Mouse (Mus musculus): ENCODE measurements around the gene Sult1e1. TPM values are rescaled to one million over a fixed set of nuclear protein-coding genes. Genes with fewer than 3 reads are reported as not detected.

Gene Sult1e1
- polyA plus RNA-seq (2015; fragmentation: Nextera tagmentation; extraction: Ambion mirVana): not detected in 2 replicates

- no peak within 1 kb of the TSS for H3K4me3 ChIP-seq
- WGBS: 67% methylated on average over 5 of the region's 5 CpGs
- no peaks in the 10 kb centered on the region for H3K9me3 ChIP-seq (replicated peaks)
- H3K4me2 ChIP-seq: no peak within 1 kb of the TSS
- H3K9ac ChIP-seq: no peak within 1 kb of the TSS
- no peaks in the 10 kb centered on the region for H3K4me1 ChIP-seq
- H3K27me3 ChIP-seq: no peaks in the 10 kb centered on the region
- H3K36me3 ChIP-seq (ENCODE audit: poor library complexity, severe bottlenecking): no peaks in the 10 kb centered on the region
- no peak for ATAC-seq
- H3K27ac ChIP-seq: no peak within 1 kb of the TSS
Measured at GRCm38 (mm10) chr5:87591494-87591893, at the start of gene Sult1e1. Gene Sult1e1, minus strand, starts transcription at chr5:87591594.

DNA sequence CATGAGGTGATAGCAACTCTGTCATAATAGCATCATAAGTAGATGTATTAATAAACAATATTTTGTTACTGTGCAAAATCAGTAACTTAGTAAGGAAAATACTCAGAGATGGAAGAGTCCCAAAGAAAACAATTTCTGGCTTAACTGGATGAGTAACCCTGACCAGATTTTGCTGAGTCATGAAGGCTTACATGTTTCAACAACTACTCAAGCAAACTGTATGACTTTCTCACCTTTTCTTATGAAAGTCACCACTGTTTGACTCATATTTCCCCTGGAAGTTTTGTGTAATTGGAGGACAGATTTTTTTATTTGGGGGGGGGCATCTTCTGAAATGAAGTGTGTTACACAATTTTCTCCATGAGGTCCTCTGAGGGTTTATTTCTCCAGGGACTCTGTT, 31.3 kb upstream of the Sult1e1 start:
- H3K27ac ChIP-seq: no peak overlapping the region
- no peaks in the 10 kb centered on the region for H3K4me1 ChIP-seq
- no peaks in the 10 kb centered on the region for H3K27me3 ChIP-seq
- no peak overlapping the region for H3K4me3 ChIP-seq
- H3K4me2 ChIP-seq: no peak overlapping the region
- ATAC-seq: no peak
- no peaks in the 10 kb centered on the region for H3K9me3 ChIP-seq (replicated peaks)
- H3K36me3 ChIP-seq (ENCODE audit: poor library complexity, severe bottlenecking): no peaks in the 10 kb centered on the region
- no peak overlapping the region for H3K9ac ChIP-seq

DNA sequence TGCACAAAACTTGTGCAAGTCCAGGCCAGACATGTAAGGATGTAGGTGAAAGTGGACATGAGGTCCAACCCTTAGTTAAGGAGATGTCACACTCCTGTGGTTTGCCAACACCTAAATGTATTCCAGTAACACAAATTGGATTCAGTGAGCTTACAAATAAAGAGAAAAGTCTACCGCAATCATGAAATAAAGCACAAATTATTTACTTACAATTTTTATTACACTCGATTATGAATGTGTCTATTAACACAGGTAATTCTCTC, 23.7 kb upstream of the Sult1e1 start:
- WGBS: 91% methylated on average over 2 of the region's 2 CpGs
- ATAC-seq: no peak
- Histone ChIP-seq H3K4me1 (no peaks in the 10 kb centered on the region), H3K36me3 (ENCODE audit: poor library complexity, severe bottlenecking) (no peaks in the 10 kb centered on the region), H3K4me3 (no peak overlapping the region), H3K27ac (no peak overlapping the region), H3K27me3 (no peaks in the 10 kb centered on the region), H3K9ac (no peak overlapping the region), H3K9me3 (replicated peaks) (no peaks in the 10 kb centered on the region), H3K4me2 (no peak overlapping the region)

- Histone ChIP-seq H3K9me3 (replicated peaks) (no peaks in the 10 kb centered on the region), H3K36me3 (ENCODE audit: poor library complexity, severe bottlenecking) (no peaks in the 10 kb centered on the region), H3K27me3 (no peaks in the 10 kb centered on the region), H3K9ac (no peak overlapping the region), H3K27ac (no peak overlapping the region), H3K4me2 (no peak overlapping the region), H3K4me1 (no peaks in the 10 kb centered on the region), H3K4me3 (no peak overlapping the region)
- no peak for ATAC-seq
Measured at GRCm38 (mm10) chr5:87614364-87615127, 23.2 kb upstream of the Sult1e1 start.

GRCm38 (mm10) chr5:87601018-87601417, 9.6 kb upstream of the Sult1e1 start:
- Histone ChIP-seq H3K27ac (no peak overlapping the region), H3K36me3 (ENCODE audit: poor library complexity, severe bottlenecking) (no peaks in the 10 kb centered on the region), H3K4me1 (no peaks in the 10 kb centered on the region), H3K9me3 (replicated peaks) (no peaks in the 10 kb centered on the region), H3K4me3 (no peak overlapping the region), H3K27me3 (no peaks in the 10 kb centered on the region), H3K9ac (no peak overlapping the region), H3K4me2 (no peak overlapping the region)
- WGBS: 84% methylated on average over 3 of the region's 3 CpGs
- ATAC-seq: no peak

DNA sequence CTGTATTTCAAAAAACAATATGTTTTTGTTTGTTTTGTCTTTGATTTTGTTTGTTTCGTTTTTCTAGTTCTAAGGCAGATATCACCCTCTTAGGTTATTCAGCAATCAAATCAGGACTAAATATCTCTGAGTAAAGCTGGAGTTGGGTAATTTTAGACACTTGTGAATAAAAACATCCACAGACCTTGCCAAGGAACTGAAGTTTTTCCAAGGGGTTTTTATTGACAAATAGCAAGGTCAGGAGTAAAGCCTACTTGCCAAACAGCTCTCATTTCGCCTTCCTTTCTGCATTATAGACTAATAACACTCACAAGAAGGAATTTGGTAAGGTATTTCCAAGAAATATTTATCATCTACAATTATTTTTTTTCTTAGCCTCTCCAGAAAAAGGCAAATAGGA, 6.5 kb upstream of the Sult1e1 start:
- 72% methylated on average over 2 of the region's 2 CpGs for WGBS
- no peaks in the 10 kb centered on the region for H3K27me3 ChIP-seq
- no peaks in the 10 kb centered on the region for H3K36me3 ChIP-seq (ENCODE audit: poor library complexity, severe bottlenecking)
- H3K4me3 ChIP-seq: no peak overlapping the region
- no peak overlapping the region for H3K4me2 ChIP-seq
- H3K9ac ChIP-seq: no peak overlapping the region
- no peaks in the 10 kb centered on the region for H3K9me3 ChIP-seq (replicated peaks)
- no peak for ATAC-seq
- H3K4me1 ChIP-seq: no peaks in the 10 kb centered on the region
- H3K27ac ChIP-seq: no peak overlapping the region

DNA sequence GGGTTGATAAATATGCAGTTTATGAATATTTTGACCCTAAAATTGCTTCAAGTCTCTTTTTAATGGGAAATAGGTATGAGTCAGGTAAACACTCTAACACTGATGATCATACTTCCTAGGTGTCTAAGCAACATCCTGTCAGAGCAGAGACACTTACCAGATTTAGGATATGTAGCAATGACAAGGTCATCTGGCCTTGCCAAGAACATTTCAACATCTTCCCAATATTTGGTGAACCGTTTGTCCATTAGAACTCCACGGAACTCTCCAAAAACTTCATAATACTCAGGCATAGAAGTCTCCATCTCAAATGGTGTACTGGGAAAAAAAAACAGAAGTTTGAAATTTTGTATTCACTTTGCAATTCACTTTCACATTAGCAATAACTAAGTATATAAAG, 1.5 kb downstream of the Sult1e1 start:
- no peaks in the 10 kb centered on the region for H3K27me3 ChIP-seq
- WGBS: 90% methylated on average over 2 of the region's 2 CpGs
- H3K9ac ChIP-seq: no peak overlapping the region
- H3K36me3 ChIP-seq (ENCODE audit: poor library complexity, severe bottlenecking): no peaks in the 10 kb centered on the region
- H3K4me2 ChIP-seq: no peak overlapping the region
- H3K27ac ChIP-seq: no peak overlapping the region
- H3K4me1 ChIP-seq: no peaks in the 10 kb centered on the region
- no peak overlapping the region for H3K4me3 ChIP-seq
- H3K9me3 ChIP-seq (replicated peaks): no peaks in the 10 kb centered on the region
- ATAC-seq: no peak

- H3K27ac ChIP-seq: no peak overlapping the region
- 88% methylated on average over 1 of the region's 1 CpGs for WGBS
Measured at GRCm38 (mm10) chr5:87580389-87580788, 11.0 kb downstream of the Sult1e1 start.

GRCm38 (mm10) chr5:87574174-87574573, 17.2 kb downstream of the Sult1e1 start:
- no peak for ATAC-seq
- 59% methylated on average over 1 of the region's 1 CpGs for WGBS

More at GRCm38 (mm10) chr5:87580389-87580788, 11.0 kb downstream of the Sult1e1 start:
- H3K36me3 ChIP-seq (ENCODE audit: poor library complexity, severe bottlenecking): no peaks in the 10 kb centered on the region
- no peaks in the 10 kb centered on the region for H3K4me1 ChIP-seq
- H3K27me3 ChIP-seq: no peaks in the 10 kb centered on the region
- no peak for ATAC-seq
- H3K4me2 ChIP-seq: no peak overlapping the region
- H3K9ac ChIP-seq: no peak overlapping the region
- H3K9me3 ChIP-seq (replicated peaks): no peaks in the 10 kb centered on the region
- no peak overlapping the region for H3K4me3 ChIP-seq

DNA sequence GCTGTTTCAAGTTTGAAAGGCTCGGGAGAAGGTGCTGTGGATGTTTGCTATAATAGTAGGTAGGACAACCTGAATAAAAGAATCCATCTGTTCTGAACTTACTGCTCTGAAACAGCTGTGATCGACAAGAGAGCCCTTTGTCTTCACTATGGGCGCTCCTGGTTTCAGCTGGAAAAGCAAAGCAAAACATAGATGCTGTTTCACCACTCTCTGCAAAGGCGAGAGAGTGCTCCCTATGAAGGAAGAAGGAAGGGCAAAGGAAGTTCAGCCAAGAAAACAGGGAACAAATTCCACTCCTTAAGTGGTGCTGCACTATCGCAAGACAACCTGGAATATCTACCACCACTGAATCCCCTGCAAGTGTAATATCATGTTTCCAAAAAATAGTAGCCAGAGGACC, 17.9 kb downstream of the Sult1e1 start:
- Histone ChIP-seq H3K9ac (no peak overlapping the region), H3K27me3 (no peaks in the 10 kb centered on the region), H3K4me3 (no peak overlapping the region), H3K4me2 (no peak overlapping the region), H3K36me3 (ENCODE audit: poor library complexity, severe bottlenecking) (no peaks in the 10 kb centered on the region), H3K27ac (no peak overlapping the region), H3K9me3 (replicated peaks) (no peaks in the 10 kb centered on the region), H3K4me1 (no peaks in the 10 kb centered on the region)
- ATAC-seq: no peak
- 56% methylated on average over 5 of the region's 5 CpGs for WGBS

More at GRCm38 (mm10) chr5:87574174-87574573, 17.2 kb downstream of the Sult1e1 start:
- Histone ChIP-seq H3K4me3 (no peak overlapping the region), H3K27me3 (no peaks in the 10 kb centered on the region), H3K27ac (no peak overlapping the region), H3K4me1 (no peaks in the 10 kb centered on the region), H3K9ac (no peak overlapping the region), H3K4me2 (no peak overlapping the region), H3K9me3 (replicated peaks) (no peaks in the 10 kb centered on the region), H3K36me3 (ENCODE audit: poor library complexity, severe bottlenecking) (no peaks in the 10 kb centered on the region)

DNA sequence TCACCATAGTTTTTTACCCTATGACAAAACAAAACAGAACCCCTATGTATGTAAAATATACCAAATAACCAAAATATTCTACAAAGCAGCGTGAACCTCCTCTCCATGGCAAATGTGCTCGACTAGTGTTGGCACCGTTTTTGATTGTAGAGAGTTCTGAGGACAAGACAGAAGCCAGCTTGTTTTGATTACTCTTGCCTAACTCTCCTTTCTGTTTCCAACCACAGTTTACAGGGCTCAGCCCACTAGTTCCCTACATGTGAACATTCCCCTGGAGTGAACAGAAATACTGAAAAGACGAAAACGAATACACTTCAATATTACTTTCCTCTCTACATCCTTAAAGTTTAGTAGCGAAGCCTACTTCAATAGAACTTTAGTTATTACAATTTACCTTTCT, 18.6 kb downstream of the Sult1e1 start:
- H3K4me3 ChIP-seq: no peak overlapping the region
- H3K36me3 ChIP-seq (ENCODE audit: poor library complexity, severe bottlenecking): no peaks in the 10 kb centered on the region
- H3K9me3 ChIP-seq (replicated peaks): no peaks in the 10 kb centered on the region
- 89% methylated on average over 6 of the region's 6 CpGs for WGBS
- H3K27ac ChIP-seq: no peak overlapping the region
- no peak overlapping the region for H3K9ac ChIP-seq
- H3K27me3 ChIP-seq: no peaks in the 10 kb centered on the region
- H3K4me1 ChIP-seq: no peaks in the 10 kb centered on the region
- H3K4me2 ChIP-seq: no peak overlapping the region
- ATAC-seq: no peak

- H3K27me3 ChIP-seq: no peaks in the 10 kb centered on the region
- no peak for ATAC-seq
- no peaks in the 10 kb centered on the region for H3K4me1 ChIP-seq
- no peak within 1 kb of the TSS for H3K9ac ChIP-seq
- H3K36me3 ChIP-seq (ENCODE audit: poor library complexity, severe bottlenecking): no peaks in the 10 kb centered on the region
- no peak within 1 kb of the TSS for H3K27ac ChIP-seq
- H3K9me3 ChIP-seq (replicated peaks): no peaks in the 10 kb centered on the region
- H3K4me3 ChIP-seq: no peak within 1 kb of the TSS
- 90% methylated on average over 5 of the region's 5 CpGs for WGBS
- H3K4me2 ChIP-seq: no peak within 1 kb of the TSS
Measured at GRCm38 (mm10) chr5:87568845-87569244, 22.5 kb downstream of the Sult1e1 start, which contains the start of gene Sult1d1. Gene Sult1d1, minus strand, starts transcription at chr5:87569027.

DNA sequence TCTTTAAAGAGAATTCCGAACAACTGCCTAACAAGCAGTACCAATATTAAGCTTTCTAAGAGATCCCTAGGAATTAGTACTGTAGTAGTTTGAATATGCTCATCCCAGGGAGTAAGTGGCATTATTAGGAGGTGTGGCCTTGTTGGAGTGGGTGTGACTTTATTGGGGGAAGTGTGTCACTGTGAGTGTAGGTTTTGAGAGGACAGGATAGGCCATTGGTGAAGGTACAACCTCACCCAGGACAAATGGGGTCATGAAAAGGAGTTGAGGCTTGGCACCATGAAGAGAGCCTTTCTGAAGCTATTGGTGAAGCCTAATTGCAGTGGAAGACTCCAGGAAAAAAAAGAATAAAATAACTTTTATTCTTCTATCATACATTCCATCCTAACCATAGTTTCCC, 24.1 kb downstream of the Sult1e1 start:
- Histone ChIP-seq H3K9me3 (replicated peaks) (no peaks in the 10 kb centered on the region), H3K27ac (no peak overlapping the region), H3K4me3 (no peak overlapping the region), H3K36me3 (ENCODE audit: poor library complexity, severe bottlenecking) (no peaks in the 10 kb centered on the region), H3K4me1 (no peaks in the 10 kb centered on the region), H3K27me3 (no peaks in the 10 kb centered on the region), H3K4me2 (no peak overlapping the region), H3K9ac (no peak overlapping the region)
- no peak for ATAC-seq
- 93% methylated on average over 1 of the region's 1 CpGs for WGBS
